Mouse (Mus musculus): ENCODE results near the gene Catsperg1. TPM values are rescaled to one million over a fixed set of nuclear protein-coding genes. Genes with fewer than 3 reads are reported as not detected.
"Not testable (repeated sequence)": the region's sequence is repeated elsewhere in the genome, so short reads cannot be mapped to it uniquely, and the experiment has no call there.

Gene Catsperg1
- total RNA-seq (2021) = under 1 TPM in 1 of 2 experiments, not detected in 1; 0.29 TPM
- long read RNA-seq, experiment 1 = 0 reads
- long read RNA-seq, experiment 2, partial matches to known transcripts = 1 of 1 reads
- long read RNA-seq, experiment 2, other reads (novel, unspliced or antisense) = 0 of 1 reads

GRCm38 (mm10) chr7:29213675-29214082 lies at the start of gene Catsperg1:
Catsperg1 (minus strand) TSS chr7:29214035.
- DNase-seq = no peak

DNA sequence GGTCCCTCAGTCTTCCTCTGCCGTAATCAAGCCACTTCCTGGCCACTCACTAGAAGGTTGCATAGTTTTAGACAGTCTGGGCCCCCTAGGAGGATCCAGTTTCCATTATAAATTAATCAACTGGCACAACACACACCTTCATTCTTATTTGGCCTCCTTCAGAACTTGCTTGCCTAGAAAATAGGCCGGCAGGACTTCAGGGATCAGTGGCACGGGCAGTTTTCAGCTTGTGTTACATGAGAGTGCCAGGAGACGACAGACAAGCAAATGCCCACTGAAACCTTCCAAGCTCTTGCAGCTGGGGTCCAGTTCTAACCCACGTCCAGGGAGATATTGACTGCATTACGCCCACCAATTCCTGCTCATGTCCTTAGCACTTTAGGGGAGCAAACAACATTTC lies 48.3 kb upstream of the Catsperg1 start:
- no peak for DNase-seq

- DNase-seq = no peak
Measured at GRCm38 (mm10) chr7:29259781-29260730, 46.2 kb upstream of the Catsperg1 start.

GRCm38 (mm10) chr7:29257368-29257767 lies 43.5 kb upstream of the Catsperg1 start:
- no peak for DNase-seq

GRCm38 (mm10) chr7:29255875-29256274 lies 42.0 kb upstream of the Catsperg1 start:
- DNase-seq = no peak

GRCm38 (mm10) chr7:29253842-29254241 lies 40.0 kb upstream of the Catsperg1 start:
- no peak for DNase-seq

DNA sequence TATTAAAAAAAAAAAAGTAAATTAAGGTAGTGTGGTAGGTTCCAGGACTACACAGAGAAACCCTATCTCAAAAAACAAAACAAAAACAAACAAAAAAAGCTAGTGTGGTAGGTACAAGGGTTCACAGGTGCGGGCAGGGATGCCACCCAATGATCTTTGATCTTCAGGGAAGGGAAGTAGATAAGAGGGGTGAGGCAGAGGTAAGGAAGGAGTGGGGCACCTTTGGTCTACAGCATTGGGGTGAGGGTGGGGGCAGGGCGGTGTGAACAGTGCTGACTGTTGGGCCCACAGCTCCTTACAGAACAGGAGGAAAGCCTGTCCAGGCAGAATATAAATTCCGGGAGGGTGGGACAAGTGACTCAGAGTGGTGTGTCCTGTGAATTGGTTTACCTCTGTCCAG lies 37.3 kb upstream of the Catsperg1 start:
- DNase-seq = no peak

DNA sequence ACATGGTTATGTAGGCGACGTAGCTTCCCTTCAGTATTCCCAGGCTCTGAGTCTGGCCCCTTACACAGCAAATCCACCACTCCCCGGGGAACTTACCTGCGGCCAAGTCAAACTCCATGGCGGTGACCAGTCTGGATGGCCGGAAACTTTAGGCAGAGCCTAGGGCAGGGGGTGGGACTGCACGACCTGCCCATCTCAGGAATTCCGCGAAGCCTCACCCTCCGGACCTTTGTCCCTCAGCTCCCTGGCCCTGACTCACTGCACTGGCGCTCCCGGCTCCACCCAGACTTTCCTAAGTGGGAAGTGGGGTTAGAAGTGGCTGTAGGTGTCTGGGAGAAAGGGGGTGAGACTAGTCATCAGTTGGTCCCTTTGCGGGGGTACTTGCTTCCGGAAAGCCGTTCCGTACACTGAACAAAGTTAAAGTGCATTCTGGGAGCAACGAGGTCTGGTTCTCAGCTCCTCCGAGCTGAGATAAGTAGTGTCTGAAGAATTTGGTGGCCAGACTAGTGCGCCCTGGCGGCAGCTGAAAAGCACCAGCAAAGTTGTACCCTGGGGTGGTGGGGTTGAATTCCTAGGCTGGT lies 34.5 kb upstream of the Catsperg1 start, which contains the start of gene 2200002D01Rik:
TSS of gene 2200002D01Rik (minus strand) at position 206 of the 581 bp plus-strand sequence.
- DNase-seq = no peak

- DNase-seq = no peak
Measured at GRCm38 (mm10) chr7:29247706-29248105, 33.9 kb upstream of the Catsperg1 start.

DNA sequence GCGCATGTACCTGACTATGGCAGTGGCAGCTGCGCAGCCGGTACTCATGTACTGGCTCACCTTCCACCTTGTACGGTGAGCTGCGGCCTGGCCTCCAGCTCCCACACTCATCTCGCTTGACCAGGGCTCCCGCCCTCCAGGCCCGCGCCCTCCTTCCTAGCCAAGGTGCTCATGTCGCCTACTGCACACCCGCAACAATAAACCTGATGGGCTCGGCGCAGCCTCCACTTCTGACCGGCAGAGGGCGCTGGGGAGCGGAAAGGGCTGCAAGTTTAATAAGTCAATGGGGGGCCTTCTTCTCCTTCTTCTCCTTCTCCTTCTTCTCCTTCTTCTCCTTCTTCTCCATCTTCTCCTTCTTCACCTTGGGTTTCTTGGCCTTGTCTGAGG lies 33.5 kb upstream of the Catsperg1 start:
- DNase-seq = peak; percentile 62

DNA sequence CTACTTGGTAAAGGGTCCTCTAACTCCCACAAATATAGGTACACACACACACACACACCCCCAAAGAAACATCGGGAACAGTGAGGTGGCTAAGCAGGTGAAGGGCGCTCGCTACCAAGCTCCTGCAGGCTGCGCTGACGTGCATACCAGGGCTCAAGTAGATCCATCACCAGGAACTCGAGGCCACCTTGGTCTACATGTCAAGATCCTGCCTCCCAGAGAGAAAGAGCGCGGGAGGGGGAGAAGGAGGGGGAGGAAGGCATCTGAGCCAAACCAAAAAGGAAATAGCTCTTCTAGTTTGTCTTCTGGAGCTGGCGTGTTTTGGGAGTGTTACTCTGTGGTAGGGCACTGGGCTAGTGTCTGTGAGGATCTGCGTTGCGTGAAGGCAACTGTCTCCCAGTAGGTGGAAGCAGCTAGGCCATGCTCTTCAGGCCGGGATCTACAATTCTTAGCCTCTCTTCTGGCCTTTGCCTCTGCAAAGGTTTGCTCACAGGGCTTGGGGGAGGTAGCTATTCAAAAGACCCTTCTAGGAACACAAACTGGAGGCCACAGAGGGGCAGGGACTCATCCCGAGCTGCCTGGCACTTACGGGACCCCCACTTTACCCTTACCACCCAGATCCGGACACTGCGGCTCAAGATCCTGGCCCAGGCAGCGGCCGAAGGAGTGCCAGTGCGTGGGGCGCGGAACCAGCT lies 32.9 kb upstream of the Catsperg1 start:
- no peak for DNase-seq

GRCm38 (mm10) chr7:29246015-29246414 lies 32.2 kb upstream of the Catsperg1 start:
- DNase-seq = no peak

DNA sequence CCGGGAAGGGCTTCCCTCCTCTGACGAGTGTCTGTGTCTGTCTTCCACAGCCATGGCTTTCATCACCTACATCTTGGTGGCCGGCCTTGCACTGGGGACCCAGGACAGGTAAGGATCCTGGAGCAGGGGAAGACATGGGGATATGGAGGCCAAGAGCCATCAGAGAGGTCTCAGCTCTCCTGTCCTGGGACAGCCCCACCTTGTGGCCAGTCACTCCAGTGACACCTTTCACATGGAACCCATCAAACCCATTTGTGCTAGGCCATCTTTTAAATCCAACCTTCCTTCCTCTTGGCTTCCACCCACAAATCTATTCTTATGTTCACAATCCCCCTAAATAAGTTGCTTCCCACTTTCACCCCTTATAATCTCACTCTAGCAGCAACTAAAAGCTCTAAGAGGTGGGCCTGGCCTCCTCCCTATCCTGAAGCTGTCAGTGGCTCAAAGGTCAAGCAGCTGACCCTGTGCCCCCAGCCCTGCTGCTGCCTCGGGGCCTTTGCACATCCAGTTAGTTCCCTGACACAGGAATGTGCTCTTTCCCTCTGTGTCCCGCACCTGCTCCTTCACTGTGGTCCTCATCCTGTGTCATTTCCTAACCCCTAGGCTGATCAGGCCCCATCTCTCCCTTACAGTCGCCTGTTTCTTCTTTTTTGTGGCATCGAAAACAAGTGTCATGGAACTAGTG lies 31.0 kb upstream of the Catsperg1 start:
- DNase-seq = no peak

- peak; percentile 98 for DNase-seq
Measured at GRCm38 (mm10) chr7:29238019-29238967, 24.5 kb upstream of the Catsperg1 start, which contains the start of gene Yif1b. Yif1b (plus strand) TSS chr7:29238329.

GRCm38 (mm10) chr7:29237596-29237995 lies 23.8 kb upstream of the Catsperg1 start:
- not testable (repeated sequence) for DNase-seq

DNA sequence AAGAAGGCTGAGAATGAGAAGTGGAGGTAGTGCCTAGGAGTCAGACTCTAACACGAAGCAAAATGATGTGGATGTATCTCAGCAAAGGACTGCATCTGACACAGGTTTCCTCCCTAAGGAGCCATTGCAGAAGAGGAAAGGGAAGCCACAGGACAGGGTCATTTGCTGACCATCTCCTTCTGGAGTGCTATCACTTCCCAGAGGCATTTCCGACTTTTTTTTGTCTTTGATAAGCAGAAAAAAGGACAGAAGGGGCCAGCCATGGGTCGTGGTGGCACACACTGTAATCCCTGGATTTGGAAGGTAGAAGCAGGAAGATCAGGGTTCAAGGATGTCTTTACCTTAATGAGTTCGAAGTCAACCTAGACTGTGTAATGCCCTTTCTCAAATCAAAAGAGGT lies 22.8 kb upstream of the Catsperg1 start:
- DNase-seq = no peak

DNA sequence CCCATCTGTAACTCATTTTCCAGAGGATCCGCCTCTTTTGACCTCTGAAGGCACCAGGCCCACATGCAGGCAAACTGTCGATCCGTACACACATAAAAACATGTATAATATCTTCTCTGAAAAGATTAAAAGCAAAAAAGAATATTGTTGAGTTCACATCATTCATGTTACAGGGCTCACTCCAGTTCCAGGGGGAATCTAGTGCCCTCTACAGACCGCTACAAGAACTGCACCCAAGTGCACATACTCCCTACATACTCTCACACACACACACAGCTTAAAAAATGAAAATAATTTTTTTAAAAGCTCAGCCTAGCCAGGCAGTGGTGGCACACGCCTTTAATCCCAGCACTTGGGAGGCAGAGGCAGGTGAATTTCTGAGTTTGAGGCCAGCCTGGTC lies 20.8 kb upstream of the Catsperg1 start:
- no peak for DNase-seq

DNA sequence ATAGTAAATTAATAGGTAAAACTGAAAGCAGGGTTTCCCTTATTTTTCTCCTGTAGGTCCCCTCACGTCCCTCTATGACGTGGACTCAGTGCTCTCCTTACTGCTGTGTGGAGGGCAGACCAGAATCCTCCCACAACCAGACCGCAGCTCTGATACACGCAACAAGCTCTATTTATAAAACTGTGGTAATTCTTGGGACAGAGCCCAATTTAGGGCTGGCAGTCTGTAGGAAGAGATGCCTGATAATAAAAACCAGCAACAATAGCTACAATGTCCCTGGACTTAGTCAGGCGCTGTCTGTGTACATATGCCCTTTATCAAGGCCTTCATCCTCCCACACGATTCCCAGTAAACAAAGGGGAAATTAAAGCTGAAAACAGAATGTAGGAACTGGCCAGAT lies 19.9 kb upstream of the Catsperg1 start:
- DNase-seq = no peak

GRCm38 (mm10) chr7:29232247-29233013 lies 18.6 kb upstream of the Catsperg1 start, which contains the start of gene Kcnk6:
Kcnk6 (minus strand) TSS chr7:29232515.
- peak; percentile 43 for DNase-seq

DNA sequence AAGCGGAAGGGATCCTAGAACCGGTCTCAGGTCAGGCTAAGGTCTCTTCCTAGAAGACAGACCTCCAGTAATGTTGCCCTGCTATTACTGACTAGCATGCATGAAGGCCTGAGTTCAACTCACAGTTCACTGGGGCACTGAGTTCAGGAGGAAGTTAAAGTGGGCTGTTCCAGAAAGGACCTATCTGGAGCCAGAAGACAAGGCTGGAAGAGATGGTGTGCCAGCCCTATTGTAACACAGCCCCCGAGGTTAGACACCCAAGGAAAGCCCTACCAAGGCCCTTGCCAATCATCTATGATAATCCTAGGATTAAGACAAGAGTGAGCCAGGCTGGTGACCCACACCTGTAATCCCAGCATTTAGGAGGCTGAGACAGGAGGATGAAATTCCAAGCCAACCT lies 17.7 kb upstream of the Catsperg1 start:
- no peak for DNase-seq
